Mouse (Mus musculus) embryonic facial prominence, embryonic 13.5 days (tissue): ENCODE measurements around the gene Ubxn11. TPM values are rescaled to one million over a fixed set of nuclear protein-coding genes. Genes with fewer than 3 reads are reported as not detected.

ENCODE experiments used
- ATAC-seq: fragments of 200-750 bp; cut with Nextera tagmentation; 2 replicates; pipeline ENCODE4 v1.8.0; 2017; ENCODE audit warnings: low read depth; ENCODE audit not compliant: insufficient number of reproducible peaks, insufficient read depth, low FRiP score, low TSS enrichment
- H3K27ac ChIP-seq: fragments of 300-500 bp; sonication (generic); 2 replicates; pipeline ENCODE4 v1.5.1; 2015; ENCODE audit warnings: moderate library complexity, mild to moderate bottlenecking, inconsistent platforms
- H3K27me3 ChIP-seq: fragments of 300-500 bp; sonication (generic); 2 replicates; pipeline ENCODE4 v1.6.1; 2015; ENCODE audit warnings: mild to moderate bottlenecking, inconsistent platforms
- H3K36me3 ChIP-seq: fragments of 300-500 bp; sonication (generic); 2 replicates; pipeline ENCODE4 v1.6.1; 2015; ENCODE audit warnings: mild to moderate bottlenecking, inconsistent platforms
- H3K4me1 ChIP-seq: fragments of 300-500 bp; sonication (generic); 2 replicates; pipeline ENCODE4 v1.6.1; 2015; ENCODE audit warnings: inconsistent platforms
- H3K4me2 ChIP-seq: fragments of 300-500 bp; sonication (generic); 2 replicates; pipeline ENCODE4 v1.6.1; 2015; ENCODE audit warnings: moderate library complexity, mild to moderate bottlenecking, inconsistent platforms
- H3K4me3 ChIP-seq: fragments of 300-500 bp; sonication (generic); 2 replicates; pipeline ENCODE4 v1.5.1; 2015; ENCODE audit warnings: mild to moderate bottlenecking, inconsistent platforms
- H3K9ac ChIP-seq: fragments of 300-500 bp; sonication (generic); 2 replicates; pipeline ENCODE4 v1.6.1; 2015; ENCODE audit warnings: mild to moderate bottlenecking, inconsistent platforms
- H3K9me3 ChIP-seq: fragments of 300-500 bp; sonication (generic); 2 replicates; pipeline ENCODE4 v1.6.1; 2016; ENCODE audit warnings: inconsistent platforms
- WGBS: fragments of 180-500 bp; shearing (Covaris S2); methylation state at CpG from one replicate; pipeline ENCODE4 v1.1.7; 2015; ENCODE audit warnings: mixed read lengths; 5-methylcytosine and 5-hydroxymethylcytosine counted together
- polyA plus RNA-seq: library from polyadenylated mRNA; unstranded; fragments of >200 nt; fragmentation: Nextera tagmentation; extraction: Ambion mirVana; gene quantifications from 2 replicates; pipeline ENCODE4 v1.2.1, GENCODE M21; 2015

The Ubxn11 gene
- polyA plus RNA-seq, 1 experiment from 2014 or later, result 11.9 TPM

DNA sequence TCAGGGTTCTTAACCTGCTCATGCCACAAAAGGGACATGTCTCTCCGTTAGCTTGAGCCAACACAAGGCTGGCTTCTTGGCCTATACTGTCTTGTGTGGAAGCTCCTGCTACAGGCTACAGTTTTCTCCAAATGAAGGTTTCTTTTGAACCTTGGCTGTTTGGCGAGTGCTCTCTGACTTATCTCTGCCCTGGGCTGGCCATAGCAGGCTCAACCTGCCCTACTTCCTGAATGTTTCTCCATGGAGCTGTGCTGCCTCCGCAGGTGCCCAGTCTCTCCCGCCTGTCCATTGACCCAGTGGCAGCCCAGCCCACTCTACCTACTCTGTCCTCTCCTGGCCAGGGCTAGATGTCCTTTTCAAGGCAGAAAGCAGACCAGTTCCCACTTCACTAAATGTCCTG is 18.5 kb downstream of the Ubxn11 start:
- WGBS, result 78% methylated on average over 4 of the region's 4 CpGs
- no peak overlapping the region for H3K27ac ChIP-seq
- H3K4me2 ChIP-seq, result no peak overlapping the region
- no peak overlapping the region for H3K4me3 ChIP-seq
- no peaks in the 10 kb centered on the region for H3K9me3 ChIP-seq
- no peak for ATAC-seq
- H3K36me3 ChIP-seq, result 0 out of 2 replicates have a peak, but pooled peaks cover 4% of the 10 kb centered on the region
- peaks cover 26% of the 10 kb centered on the region for H3K4me1 ChIP-seq
- no peak overlapping the region for H3K9ac ChIP-seq
- H3K27me3 ChIP-seq, result no peaks in the 10 kb centered on the region

DNA sequence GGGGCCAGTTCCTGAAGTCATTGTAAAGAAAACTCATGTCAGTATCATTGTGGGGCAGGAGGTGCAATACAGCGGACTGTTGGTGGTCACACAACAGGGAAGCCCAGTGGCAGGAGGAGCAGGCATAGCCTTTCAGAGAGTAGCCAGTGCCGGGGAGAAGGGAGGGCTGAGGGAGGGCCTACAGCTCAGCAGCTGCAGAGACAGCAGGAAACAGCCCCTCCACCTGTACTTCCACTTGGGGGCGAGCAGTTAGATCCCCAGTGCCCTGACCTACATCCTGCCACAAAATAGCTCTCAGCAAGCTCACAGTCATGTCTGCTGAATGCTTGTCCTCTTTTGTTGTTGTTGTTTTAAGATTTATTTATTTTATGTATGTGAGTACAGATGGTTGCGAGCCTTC is 19.2 kb downstream of the Ubxn11 start:
- H3K9me3 ChIP-seq, result no peaks in the 10 kb centered on the region
- peaks cover 8% of the 10 kb centered on the region; the same call in 1 of the 2 replicates for H3K36me3 ChIP-seq
- no peaks in the 10 kb centered on the region for H3K27me3 ChIP-seq
- ATAC-seq, result no peak
- WGBS, result 42% methylated on average over 4 of the region's 4 CpGs
- no peak overlapping the region for H3K4me2 ChIP-seq
- H3K4me3 ChIP-seq, result no peak overlapping the region
- H3K4me1 ChIP-seq, result peaks cover 32% of the 10 kb centered on the region
- no peak overlapping the region for H3K27ac ChIP-seq
- H3K9ac ChIP-seq, result no peak overlapping the region

DNA sequence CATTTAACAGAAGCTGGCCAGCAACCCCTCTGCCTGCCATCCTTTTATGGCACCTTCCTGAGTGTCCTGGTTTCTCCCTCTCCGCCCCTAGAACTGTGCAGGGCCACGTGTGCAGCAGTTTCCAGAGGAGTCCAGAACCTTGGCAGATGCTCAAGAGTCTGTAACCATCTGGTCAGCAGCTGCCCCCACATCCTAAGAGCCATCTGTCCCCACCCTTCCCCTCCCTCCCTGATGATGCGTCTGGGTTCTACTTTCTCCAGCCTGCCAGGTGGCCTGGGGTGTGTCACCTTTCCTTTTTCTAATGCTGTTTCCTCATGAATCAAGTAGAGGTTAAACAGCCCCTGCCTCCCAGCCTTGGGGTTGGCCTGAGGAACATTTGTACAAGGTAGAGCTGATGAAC is 19.9 kb downstream of the Ubxn11 start:
- Histone ChIP-seq H3K9ac (no peak overlapping the region), H3K4me1 (peaks cover 39% of the 10 kb centered on the region), H3K27me3 (no peaks in the 10 kb centered on the region), H3K27ac (no peak overlapping the region), H3K36me3 (peaks cover 8% of the 10 kb centered on the region; the same call in 1 of the 2 replicates), H3K4me3 (no peak overlapping the region), H3K4me2 (no peak overlapping the region), H3K9me3 (no peaks in the 10 kb centered on the region)
- ATAC-seq, result no peak
- 36% methylated on average over 3 of the region's 3 CpGs for WGBS

DNA sequence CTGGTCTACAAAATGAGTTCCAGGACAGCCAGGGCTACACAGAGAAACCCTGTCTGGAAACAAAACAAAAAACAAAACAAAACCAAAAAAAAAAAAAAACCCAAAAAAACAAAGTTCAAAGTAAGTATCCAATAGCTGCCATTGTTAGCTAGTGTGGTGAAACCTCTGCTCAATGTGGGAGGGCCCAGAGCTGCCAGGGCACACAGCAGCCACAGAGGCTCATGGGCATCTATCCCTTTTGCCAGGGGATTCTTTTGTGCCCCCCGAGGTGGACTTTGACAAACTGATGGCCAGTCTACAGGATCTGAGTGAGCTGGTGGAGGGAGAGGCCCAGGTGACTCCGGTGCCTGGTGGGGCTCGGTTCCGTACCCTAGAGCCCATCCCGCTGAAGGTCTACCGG is 20.8 kb downstream of the Ubxn11 start:
- no peak for ATAC-seq
- Histone ChIP-seq H3K36me3 (peaks cover 8% of the 10 kb centered on the region; the same call in 1 of the 2 replicates), H3K4me2 (no peak overlapping the region), H3K9ac (no peak overlapping the region), H3K27me3 (no peaks in the 10 kb centered on the region), H3K27ac (no peak overlapping the region), H3K9me3 (no peaks in the 10 kb centered on the region), H3K4me3 (no peak overlapping the region), H3K4me1 (peaks cover 44% of the 10 kb centered on the region)
- WGBS, result 95% methylated on average over 6 of the region's 6 CpGs

DNA sequence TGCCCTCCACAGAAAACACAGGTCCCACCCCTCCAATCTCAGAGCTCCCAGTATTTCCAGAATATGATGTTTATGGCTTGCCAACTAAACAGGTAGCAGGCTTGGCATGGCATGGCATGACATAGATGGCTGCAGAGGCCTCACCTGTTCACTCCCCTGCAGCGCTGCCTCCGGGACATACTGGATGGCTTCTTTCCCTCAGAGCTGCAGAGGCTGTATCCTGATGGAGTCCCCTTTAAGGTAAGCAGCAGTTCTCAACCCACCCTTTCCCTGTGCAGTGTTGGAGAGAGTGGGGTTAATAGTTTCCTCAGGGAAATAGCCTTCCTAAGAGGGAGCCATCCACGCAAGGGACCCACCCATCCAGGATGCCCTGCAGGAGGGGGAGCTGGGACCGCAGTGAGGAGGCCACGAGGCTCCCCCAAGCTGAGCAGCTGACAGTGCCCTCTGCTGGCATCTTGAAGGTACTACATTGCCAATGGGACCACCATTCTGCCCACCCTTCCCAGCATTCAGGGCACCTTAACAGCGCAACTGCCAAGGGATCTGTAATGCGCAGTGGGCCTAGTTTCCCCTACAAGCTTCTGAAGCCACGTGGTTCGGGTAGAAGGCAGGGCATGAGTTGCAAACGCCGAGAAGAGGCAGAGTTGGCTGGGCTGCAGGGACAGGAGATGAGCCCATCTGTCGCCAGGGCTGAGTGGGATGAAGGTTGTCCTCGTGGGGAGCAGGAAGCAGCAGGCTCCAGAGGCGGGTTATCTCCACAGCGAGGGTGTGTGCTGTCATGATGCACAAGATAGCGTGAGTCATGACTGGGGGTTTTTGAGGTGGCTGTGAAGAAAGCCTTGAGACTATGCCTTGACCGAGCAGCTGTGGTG is 21.5 kb downstream of the Ubxn11 start:
- Histone ChIP-seq H3K4me3 (no peak overlapping the region), H3K4me1 (peaks cover 36% of the 10 kb centered on the region), H3K4me2 (0 out of 2 replicates have a peak overlapping the region, but pooled peaks have one; percentile 14), H3K36me3 (peaks cover 8% of the 10 kb centered on the region; the same call in 1 of the 2 replicates), H3K9me3 (no peaks in the 10 kb centered on the region), H3K9ac (no peak overlapping the region), H3K27ac (no peak overlapping the region), H3K27me3 (no peaks in the 10 kb centered on the region)
- WGBS, result 27% methylated on average over 17 of the region's 17 CpGs
- no peak for ATAC-seq

DNA sequence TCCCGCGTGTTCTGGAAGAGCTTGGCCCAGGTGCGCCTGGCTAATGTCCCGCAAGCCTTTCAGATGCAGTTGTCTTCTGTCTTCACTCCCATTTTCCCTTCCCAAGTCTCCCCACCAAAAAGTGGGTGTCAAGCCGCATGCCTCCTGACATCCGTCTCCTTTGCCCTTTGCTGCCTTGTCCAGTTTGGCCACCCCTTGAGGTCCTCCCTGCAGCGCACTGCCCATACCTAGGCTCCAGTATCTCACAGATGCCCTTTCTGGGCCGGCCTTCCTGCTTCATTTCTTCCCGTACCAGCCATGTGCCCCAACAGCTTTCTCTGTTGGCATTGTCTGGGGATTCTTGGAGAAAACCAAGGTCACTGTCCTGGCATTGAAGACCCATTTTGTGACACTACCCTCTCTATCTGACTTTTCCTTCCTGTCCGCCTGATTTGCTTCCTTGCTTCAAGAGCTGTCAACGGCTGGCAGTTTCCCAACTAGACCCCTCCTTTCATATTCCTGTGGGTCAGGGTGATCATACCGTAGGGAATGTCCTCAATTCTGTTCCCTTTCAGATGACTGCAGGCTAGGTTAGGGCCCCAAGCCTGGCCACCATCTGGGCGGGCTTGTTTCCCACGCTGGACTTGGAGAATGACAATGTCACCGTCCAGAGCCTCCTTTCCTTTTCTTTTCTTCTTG is 23.2 kb downstream of the Ubxn11 start:
- Histone ChIP-seq H3K4me2 (no peak overlapping the region), H3K27ac (no peak overlapping the region), H3K4me1 (peaks cover 45% of the 10 kb centered on the region), H3K36me3 (peaks cover 10% of the 10 kb centered on the region), H3K9me3 (no peaks in the 10 kb centered on the region), H3K4me3 (no peak overlapping the region), H3K27me3 (no peaks in the 10 kb centered on the region), H3K9ac (no peak overlapping the region)
- ATAC-seq, result no peak
- WGBS, result 88% methylated on average over 15 of the region's 15 CpGs

DNA sequence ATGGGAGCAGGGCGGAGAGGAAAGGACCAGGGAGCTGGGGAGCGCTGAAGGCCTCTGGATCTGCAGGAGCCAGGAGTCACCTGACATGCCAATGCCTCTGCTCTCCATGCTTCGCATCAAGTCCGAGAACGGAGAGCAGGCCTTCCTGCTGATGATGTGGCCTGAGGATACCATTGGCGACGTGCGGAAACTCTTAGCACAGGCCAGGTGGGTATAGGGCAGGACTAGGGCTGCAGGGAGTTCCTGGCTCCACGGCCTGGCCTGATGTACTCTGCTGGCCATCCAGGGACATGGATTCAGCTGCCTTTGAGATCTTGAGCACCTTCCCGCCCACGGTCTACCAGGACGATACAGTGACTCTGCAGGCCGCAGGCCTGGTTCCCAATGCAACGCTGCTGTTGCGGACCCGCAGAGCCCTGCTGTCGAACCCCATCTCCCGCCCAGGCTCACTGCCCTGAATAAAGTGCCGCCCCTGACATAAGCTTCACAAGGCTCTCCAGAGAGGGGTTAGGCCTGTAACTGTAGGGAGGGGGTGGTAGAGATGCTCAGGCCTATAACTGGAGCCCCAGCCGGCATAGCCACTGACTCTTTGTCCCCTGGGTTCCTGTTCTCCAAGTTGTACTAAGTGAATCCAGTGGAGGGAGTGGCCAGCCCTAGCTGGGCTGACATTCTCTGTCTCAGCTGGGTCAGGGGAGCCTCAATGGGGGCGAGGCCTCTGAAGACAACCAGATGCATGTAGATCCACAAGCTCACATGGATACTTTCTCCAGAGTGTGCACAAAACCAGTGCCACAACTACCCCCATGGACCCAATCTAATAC is 24.1 kb downstream of the Ubxn11 start:
- Histone ChIP-seq H3K36me3 (peaks cover 20% of the 10 kb centered on the region), H3K4me1 (peaks cover 45% of the 10 kb centered on the region), H3K4me3 (peak overlapping the region; percentile 89; the same call in 1 of the 2 replicates), H3K27ac (no peak overlapping the region; the same call in 1 of the 2 replicates), H3K9ac (peak overlapping the region; percentile 90; the same call in 1 of the 2 replicates), H3K27me3 (no peaks in the 10 kb centered on the region), H3K9me3 (no peaks in the 10 kb centered on the region), H3K4me2 (peak overlapping the region; percentile 85; the same call in 1 of the 2 replicates)
- 82% methylated on average over 21 of the region's 21 CpGs for WGBS
- ATAC-seq, result no peak

DNA sequence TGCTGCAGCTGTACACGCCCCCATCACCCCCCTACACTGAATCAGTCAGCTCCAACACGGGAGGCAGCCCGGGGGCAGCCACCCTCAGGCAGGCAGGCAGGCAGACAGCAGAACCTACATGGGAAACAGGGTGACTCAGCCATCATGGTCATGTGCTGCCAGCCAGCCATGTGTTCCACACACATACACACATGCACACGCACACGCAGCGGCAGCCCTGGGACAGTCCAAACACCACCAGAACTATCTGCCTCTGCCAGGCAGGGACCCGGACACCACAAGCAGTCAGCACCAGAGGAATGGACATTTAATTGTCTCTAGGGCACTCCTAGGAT is 24.7 kb downstream of the Ubxn11 start:
- Histone ChIP-seq H3K4me2 (peak overlapping the region; percentile 85), H3K27me3 (no peaks in the 10 kb centered on the region), H3K9ac (peak overlapping the region; percentile 90), H3K36me3 (peaks cover 22% of the 10 kb centered on the region), H3K4me3 (peak overlapping the region; percentile 89; the same call in 1 of the 2 replicates), H3K9me3 (no peaks in the 10 kb centered on the region), H3K4me1 (peaks cover 45% of the 10 kb centered on the region), H3K27ac (no peak overlapping the region)
- 76% methylated on average over 7 of the region's 7 CpGs for WGBS
- no peak for ATAC-seq

DNA sequence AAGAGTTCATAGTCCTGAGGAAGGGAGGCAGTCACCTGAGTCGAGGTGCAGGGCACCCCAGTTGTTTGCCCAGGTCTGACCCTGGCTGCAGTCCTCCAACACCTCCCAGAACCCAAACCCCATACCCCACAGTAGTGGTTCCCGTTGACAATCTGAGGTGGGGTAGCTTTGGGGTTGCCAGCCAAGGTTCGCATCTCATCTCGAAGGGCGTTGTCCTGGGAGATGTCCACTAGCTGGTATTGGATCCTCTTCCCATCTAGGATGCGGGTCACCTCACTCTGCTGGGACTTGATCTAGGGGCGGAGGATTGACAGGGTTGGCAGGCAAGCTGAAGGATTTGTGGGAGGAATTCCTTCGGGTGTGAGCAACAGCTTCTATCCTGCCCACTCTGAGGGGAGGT is 25.4 kb downstream of the Ubxn11 start:
- no peak for ATAC-seq
- Histone ChIP-seq H3K27me3 (no peaks in the 10 kb centered on the region), H3K4me2 (peak overlapping the region; percentile 85), H3K36me3 (peaks cover 26% of the 10 kb centered on the region), H3K27ac (peak overlapping the region; percentile 92; the same call in 1 of the 2 replicates), H3K9ac (peak overlapping the region; percentile 90), H3K4me1 (peaks cover 45% of the 10 kb centered on the region), H3K9me3 (no peaks in the 10 kb centered on the region), H3K4me3 (peak overlapping the region; percentile 89)
- 57% methylated on average over 8 of the region's 8 CpGs for WGBS

DNA sequence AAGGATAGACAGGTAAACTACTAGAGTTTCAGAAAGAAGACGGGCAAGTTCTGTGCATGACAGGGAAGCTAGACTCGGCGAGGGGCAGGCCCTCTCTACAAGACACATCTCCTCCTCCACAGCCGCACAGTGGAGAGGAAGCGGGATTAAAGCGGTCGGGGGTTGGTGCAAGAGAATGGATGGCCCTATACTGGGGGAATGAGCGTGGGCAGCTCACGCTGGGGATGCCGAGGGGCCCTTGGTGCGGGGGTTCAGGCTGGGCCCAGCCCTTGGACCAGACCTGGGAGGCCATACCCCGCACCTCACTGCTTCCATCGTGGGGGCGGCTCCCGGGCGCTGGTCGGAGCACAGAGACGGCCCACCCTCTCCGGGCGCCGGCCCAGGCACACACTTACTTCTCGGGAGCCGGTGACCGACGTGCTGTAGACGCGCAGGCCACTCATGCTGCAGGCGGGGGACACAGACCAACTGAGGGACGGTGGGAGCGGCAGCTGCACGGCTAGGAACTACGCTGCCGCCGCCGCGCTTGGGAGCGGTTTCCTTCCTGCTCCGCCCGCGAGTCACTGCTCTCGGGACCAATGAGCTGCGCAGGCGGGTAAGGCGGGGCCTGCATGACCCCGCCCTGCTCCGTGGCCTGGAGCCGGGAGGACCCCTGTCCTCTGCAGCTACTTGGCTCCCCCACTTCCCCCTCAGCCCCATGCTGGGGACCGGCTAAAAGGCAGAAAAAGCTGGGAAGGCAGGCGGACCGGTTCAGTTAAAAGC is 26.0 kb downstream of the Ubxn11 start, which contains the start of gene Sh3bgrl3:
Gene Sh3bgrl3, minus strand, starts transcription at position 569 of the 762 bp plus-strand sequence.
- no peaks in the 10 kb centered on the region for H3K27me3 ChIP-seq
- H3K4me1 ChIP-seq, result peaks cover 45% of the 10 kb centered on the region
- H3K4me2 ChIP-seq, result peak within 1 kb of the TSS; percentile 85
- peaks cover 28% of the 10 kb centered on the region for H3K36me3 ChIP-seq
- peak within 1 kb of the TSS; percentile 90 for H3K9ac ChIP-seq
- peak within 1 kb of the TSS; percentile 89 for H3K4me3 ChIP-seq
- no peaks in the 10 kb centered on the region for H3K9me3 ChIP-seq
- peak; percentile 86 for ATAC-seq
- under 1% methylated on average over 50 of the region's 50 CpGs for WGBS
- H3K27ac ChIP-seq, result peak within 1 kb of the TSS; percentile 92
